Mouse (Mus musculus) cerebellum, postnatal 4 days (tissue): ENCODE results near the gene Rpl18a.

ENCODE experiments used
- DNase-seq, 2 experiments: peaks; one replicate each; pipeline ENCODE4 v3.0.0; 2022; ENCODE audit warnings: low spot score in 2 of 2, mixed read lengths in 1 of 2

The Rpl18a gene

GRCm38 (mm10) chr8:70897021-70897680 is at the start of gene Rpl18a:
TSS of gene Rpl18a (minus strand) at chr8:70897412.
- DNase-seq: peak; percentile 80 to 87

- DNase-seq: no peak
Observed at GRCm38 (mm10) chr8:70943187-70943586, 46.0 kb upstream of the Rpl18a start.

DNA sequence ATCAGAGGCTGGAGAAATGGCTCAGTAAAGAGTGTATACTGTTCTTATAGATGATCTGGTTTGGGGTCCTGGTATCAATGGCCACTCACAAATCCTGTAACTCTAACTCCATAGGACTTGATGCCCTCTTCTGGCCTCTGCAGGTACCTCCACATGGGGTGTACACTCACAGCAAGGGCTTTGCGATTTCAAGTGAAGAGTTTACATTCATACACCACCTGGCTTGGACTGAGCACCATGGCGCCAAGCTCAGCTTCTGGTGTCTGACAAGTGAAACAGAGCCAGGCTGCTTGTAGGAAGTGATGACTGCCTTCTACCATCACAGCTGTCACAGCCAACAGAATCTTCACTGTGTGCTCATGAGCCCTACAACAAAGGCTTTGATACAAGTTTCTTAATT is 44.3 kb upstream of the Rpl18a start:
- no peak for DNase-seq

- DNase-seq: no peak
Observed at GRCm38 (mm10) chr8:70937200-70937599, 40.0 kb upstream of the Rpl18a start.

- DNase-seq: no peak
Observed at GRCm38 (mm10) chr8:70934786-70935185, 37.6 kb upstream of the Rpl18a start.

- DNase-seq: no peak
Observed at GRCm38 (mm10) chr8:70933036-70933435, 35.8 kb upstream of the Rpl18a start.

GRCm38 (mm10) chr8:70931731-70932130 is 34.5 kb upstream of the Rpl18a start:
- no peak for DNase-seq

DNA sequence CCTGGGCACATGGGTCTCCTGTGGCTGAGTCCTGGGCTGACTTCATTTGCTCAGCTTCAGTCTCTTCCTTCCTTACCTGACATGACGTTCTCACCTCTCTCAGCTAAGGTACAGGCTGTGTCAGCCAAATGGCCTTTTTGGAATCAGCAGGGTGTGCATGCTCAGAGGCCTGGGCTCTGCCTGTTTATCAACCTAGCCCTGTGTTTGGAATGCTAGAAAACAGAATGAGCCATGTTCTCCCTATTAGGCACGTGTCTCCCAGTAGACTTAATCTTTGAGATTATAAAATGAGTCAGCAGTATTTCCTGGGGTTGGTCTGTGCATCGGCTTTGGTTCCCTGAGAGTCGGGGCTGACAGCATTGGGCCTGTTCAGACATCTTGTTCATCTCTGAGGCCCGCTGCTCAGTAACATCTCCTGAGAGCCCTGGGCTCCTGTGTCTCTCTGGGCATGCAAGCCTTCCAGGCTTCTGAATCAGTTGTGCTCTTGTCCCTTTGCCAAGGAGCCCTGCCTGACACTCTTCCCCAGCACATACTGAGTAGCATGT is 31.6 kb upstream of the Rpl18a start:
- DNase-seq: no peak

GRCm38 (mm10) chr8:70928096-70928495 is 30.9 kb upstream of the Rpl18a start:
- DNase-seq: no peak

DNA sequence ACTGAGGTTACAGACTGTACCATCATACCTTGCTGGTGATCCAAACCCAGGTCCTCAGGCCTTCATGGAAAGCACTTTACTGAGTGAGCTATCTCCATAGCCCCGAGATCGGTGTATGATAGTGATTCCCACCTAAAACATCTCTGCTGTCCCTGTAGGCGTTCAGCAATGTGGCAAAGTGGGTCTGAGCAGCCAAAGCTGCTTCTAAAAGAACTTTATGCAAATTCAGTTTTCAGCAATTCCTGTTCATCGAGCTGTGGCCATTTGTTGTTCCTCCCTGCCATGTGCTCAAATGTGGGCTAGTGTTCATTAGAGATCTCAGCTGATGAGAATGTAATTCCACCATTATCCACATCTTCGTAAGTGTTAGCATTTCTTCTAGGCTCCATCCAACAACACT is 29.2 kb upstream of the Rpl18a start:
- no peak for DNase-seq

DNA sequence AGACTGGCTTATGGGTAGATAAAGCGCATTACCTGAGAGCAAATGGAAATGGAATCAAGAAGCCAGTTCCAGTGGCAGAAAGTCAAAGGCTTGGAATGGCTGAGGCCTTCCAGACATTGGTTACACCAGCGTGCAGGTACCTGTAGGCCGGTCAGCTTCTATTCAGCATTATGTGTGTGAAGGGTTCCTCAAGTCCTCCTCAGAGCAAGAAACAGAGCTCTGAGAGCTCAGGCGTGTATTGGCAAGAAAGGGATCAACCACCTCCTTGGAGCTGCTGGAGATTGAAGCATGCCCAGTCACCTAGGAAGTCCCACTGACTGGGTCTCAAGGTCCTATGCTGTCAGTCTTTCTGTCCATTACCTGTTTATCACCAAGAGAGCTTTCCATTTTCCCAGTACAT is 28.5 kb upstream of the Rpl18a start:
- DNase-seq: no peak

GRCm38 (mm10) chr8:70924151-70924550 is 26.9 kb upstream of the Rpl18a start:
- DNase-seq: no peak

DNA sequence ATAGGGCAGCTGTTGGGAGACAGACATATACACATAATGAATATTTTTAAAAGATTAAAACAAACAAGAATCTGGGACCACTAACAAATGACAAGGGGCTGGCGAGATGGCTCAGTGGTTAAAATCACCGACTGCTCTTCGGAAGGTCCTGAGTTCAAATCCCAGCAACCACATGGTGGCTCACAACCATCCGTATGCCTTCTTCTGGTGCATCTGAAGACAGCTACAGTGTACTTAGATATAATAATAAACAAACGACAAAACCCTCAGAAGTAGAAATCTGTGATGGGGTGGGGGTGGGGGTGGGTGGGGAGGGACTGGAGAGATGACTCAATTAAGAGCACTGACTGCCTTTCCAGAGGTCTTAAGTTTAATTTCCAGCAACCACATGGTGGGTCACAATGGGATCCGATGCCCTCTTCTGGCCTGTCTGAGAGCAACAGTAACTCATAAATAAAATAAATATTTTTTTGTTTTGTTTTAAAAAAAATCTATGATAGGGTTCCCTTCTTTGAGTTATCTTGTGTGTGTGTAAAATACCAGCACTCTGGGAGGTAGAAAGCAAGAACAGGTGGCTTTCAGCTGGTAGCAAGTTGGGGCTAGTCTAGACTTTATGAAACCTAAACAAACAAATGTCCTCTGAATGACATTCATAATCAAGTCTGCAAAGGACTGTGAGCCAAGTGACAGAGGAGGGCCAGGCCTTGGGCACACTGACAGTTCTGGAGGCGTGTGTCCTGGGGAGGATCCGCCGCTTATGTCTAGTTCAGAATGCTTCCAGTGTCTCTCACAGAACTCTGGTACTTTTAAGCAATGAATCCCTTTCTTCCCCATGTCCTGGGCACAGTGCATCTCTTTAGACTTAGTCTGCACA is 23.1 kb upstream of the Rpl18a start:
- no peak for DNase-seq

GRCm38 (mm10) chr8:70914704-70915103 is 17.5 kb upstream of the Rpl18a start:
- DNase-seq: no peak

DNA sequence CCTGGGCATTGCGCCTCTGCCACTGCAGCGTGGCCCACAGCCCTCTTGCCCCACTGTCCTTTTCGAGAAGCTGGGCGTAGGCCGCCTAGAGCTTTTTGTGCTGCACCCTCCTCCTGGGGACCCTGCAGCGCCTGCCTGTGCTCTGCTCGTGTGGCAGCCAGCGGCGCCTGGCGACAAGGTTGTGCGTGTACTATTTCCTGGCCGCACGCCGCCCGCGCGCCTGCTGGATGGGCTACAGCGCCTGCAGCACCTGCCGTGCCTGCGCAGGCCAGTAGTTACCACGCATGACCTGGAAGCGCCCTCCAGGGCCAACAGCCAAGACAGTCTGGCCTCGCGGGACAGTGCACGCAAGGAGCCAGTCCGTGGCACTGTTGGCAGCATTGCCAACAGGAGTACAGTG is 16.3 kb upstream of the Rpl18a start:
- DNase-seq: no peak

DNA sequence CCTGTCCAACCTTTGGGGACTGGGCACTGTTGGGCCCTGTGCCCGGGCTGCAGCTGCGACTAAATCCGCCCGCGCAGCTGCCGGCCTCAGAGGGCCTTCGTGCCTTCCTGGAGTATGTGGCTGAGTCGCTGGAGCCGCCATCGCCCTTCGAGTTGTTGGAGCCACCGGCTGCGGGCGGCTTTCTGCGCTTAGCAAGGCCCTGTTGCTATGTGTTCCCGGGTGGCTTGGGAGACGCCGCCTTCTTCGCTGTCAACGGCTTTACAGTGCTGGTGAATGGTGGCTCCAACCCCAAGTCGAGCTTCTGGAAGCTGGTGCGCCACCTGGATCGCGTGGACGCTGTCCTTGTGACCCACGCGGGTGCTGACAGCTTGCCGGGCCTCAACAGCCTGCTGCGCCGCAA is 15.7 kb upstream of the Rpl18a start:
- no peak for DNase-seq

GRCm38 (mm10) chr8:70911596-70911995 is 14.4 kb upstream of the Rpl18a start:
- no peak for DNase-seq

DNA sequence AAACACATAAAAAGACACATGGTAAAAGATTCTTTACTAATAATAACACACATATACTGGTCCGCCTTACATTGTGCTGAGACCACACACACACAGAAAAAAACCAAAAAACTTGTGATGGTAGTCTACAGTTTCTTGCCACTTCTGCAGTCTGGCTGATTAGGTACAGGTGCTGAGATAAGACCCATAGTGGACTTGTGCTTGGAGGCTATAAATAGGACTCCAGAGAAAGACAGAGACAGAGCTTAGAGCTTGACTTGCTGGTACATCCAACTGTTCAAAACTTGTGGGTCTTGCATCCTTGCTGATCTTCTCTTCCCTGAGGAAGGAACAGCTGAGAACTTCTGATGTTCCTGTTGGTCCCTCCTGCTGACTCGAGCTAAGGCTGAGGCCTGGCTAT is 10.3 kb upstream of the Rpl18a start:
- no peak for DNase-seq

DNA sequence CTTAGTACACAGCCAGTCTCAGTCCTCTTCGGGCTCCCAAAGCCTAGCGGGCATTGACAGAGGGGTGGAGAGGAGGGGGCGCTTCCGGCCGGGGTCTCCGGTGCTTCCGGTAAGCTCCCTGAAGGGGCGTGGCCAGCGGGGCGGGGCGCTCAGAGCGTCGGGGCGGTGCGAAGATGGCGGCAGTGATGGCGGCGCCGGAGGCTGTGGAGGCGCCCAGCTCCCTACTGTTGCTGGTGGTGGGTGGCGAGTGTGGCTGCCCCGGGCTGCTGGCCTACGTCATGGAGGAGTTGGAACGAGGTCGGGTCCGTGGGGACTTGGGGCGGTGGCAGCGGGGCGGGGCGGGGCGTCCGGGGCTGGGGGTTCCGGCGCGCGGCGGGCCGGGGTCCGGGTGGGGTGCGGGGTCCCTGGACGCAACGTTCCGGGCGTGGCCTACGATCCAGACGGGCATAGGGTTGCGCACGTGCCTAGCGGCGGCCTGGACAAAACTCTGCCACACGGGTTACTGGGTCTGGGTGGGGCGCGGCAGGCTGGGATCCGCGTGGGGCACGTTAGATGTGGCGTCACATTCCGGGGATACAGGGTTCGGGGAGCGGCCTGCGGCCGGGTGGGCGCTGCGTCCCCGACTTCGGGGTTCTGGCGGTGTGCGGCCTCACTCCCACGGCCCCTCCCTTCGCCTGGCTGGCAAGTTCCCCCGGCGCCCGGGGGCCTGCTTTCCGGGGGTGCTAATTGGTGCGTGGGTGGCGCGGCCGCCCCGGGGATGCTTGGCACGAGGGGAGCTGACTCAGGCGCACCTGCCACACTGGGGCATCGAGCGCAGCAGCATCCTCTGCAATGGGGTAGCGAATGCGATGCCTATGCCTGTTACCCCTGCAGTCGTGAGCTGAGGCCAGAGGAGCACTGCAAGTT is 8.9 kb upstream of the Rpl18a start, which contains the start of gene Map1s:
TSS of gene Map1s (plus strand) at position 102 of the 906 bp plus-strand sequence.
- peak; percentile 78 to 92 for DNase-seq

GRCm38 (mm10) chr8:70905463-70905830 is 8.2 kb upstream of the Rpl18a start:
- no peak for DNase-seq

DNA sequence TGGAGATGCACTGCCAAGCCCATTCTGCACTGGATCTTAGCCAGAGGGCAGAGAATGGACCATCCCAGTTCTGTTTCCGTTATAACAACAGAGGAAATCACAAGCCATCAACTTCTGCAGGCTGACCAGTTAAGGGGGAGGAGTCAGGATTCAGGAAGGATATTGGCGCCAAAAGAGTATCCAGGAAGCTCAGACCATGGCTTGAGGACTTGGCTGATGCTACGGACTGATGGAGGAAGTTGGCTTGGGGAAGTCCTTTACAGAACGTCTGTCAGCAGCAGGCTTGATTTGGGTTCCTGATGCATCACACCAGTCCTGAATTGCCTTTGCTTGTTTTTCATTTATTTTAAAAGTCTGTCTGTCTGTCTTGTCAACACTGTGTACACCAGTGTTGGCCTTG is 7.3 kb upstream of the Rpl18a start:
- DNase-seq: no peak

- DNase-seq: no peak
Observed at GRCm38 (mm10) chr8:70903582-70903981, 6.4 kb upstream of the Rpl18a start.
